Mouse (Mus musculus) kidney, adult 11 months (tissue): ENCODE results near the gene Mrpl30.
A peak's percentile ranks its signal among the peaks of the same experiment; 100 is the strongest.

Experiments used
- DNase-seq: peaks from one replicate; pipeline ENCODE4 v3.0.0; 2022

Mrpl30 gene

GRCm38 (mm10) chr1:37890025-37890652, at the start of gene Mrpl30, which contains the start of gene Mitd1:
Gene Mrpl30 (plus strand): TSS chr1:37890477.
Gene Mitd1 (minus strand): TSS chr1:37890411.
- DNase-seq = peak; percentile 88

GRCm38 (mm10) chr1:37846878-37847277, 43.4 kb upstream of the Mrpl30 start:
- no peak for DNase-seq

GRCm38 (mm10) chr1:37850696-37851095, 39.6 kb upstream of the Mrpl30 start:
- DNase-seq = no peak

- peak; percentile 100 for DNase-seq
Observed at GRCm38 (mm10) chr1:37864511-37865400, 25.5 kb upstream of the Mrpl30 start.

GRCm38 (mm10) chr1:37865401-37866215, 24.7 kb upstream of the Mrpl30 start:
- DNase-seq = no peak

- DNase-seq = no peak
Observed at GRCm38 (mm10) chr1:37866286-37866685, 24.0 kb upstream of the Mrpl30 start, which contains the start of gene Tsga10. Gene Tsga10 (minus strand): TSS chr1:37866429.

GRCm38 (mm10) chr1:37867056-37867455, 23.2 kb upstream of the Mrpl30 start:
- no peak for DNase-seq

GRCm38 (mm10) chr1:37867684-37868322, 22.5 kb upstream of the Mrpl30 start:
- DNase-seq = no peak

GRCm38 (mm10) chr1:37868640-37869039, 21.6 kb upstream of the Mrpl30 start:
- no peak for DNase-seq

GRCm38 (mm10) chr1:37869362-37869761, 20.9 kb upstream of the Mrpl30 start:
- no peak for DNase-seq

GRCm38 (mm10) chr1:37871704-37872103, 18.6 kb upstream of the Mrpl30 start, which contains the start of gene Lipt1:
Gene Lipt1 (plus strand): TSS chr1:37871738.
- DNase-seq = peak; percentile 57

- peak; percentile 90 for DNase-seq
Observed at GRCm38 (mm10) chr1:37872131-37873067, 17.9 kb upstream of the Mrpl30 start.

- DNase-seq = no peak
Observed at GRCm38 (mm10) chr1:37873157-37873556, 17.1 kb upstream of the Mrpl30 start.

GRCm38 (mm10) chr1:37877736-37878460, 12.4 kb upstream of the Mrpl30 start:
- DNase-seq = no peak

- DNase-seq = no peak
Observed at GRCm38 (mm10) chr1:37883411-37883810, 6.9 kb upstream of the Mrpl30 start.

GRCm38 (mm10) chr1:37884451-37884850, 5.8 kb upstream of the Mrpl30 start:
- peak; percentile 10 for DNase-seq

GRCm38 (mm10) chr1:37889206-37889605, 1.1 kb upstream of the Mrpl30 start:
- DNase-seq = no peak

GRCm38 (mm10) chr1:37891400-37891799, 1.1 kb downstream of the Mrpl30 start:
- no peak for DNase-seq

GRCm38 (mm10) chr1:37894606-37895005, 4.3 kb downstream of the Mrpl30 start:
- DNase-seq = no peak

GRCm38 (mm10) chr1:37899816-37900215, 9.5 kb downstream of the Mrpl30 start:
- DNase-seq = no peak

GRCm38 (mm10) chr1:37900288-37900687, 10.0 kb downstream of the Mrpl30 start:
- DNase-seq = no peak
